Mouse (Mus musculus) liver, adult 2 months (tissue): Measurements from ENCODE around the gene Hoxc8. TPM values are rescaled to one million over a fixed set of nuclear protein-coding genes. Genes with fewer than 3 reads are reported as not detected.

Experiments used
- DNase-seq: peaks from one replicate; pipeline ENCODE4 v3.0.0-alpha.2; 2011; ENCODE audit warnings: low read depth, low spot score; ENCODE audit errors: extremely low read depth
- H3K27ac ChIP-seq: fragments of 200-500 bp; replicated peaks from 2 replicates; pipeline ENCODE4 v1.5.1; 2012; ENCODE audit warnings: low read depth, mild to moderate bottlenecking, control low read depth, inconsistent platforms, low read length; ENCODE audit not compliant: insufficient read depth
- H3K27me3 ChIP-seq: fragments of 200-500 bp; 2 replicates; pipeline ENCODE4 v1.6.1; 2012; ENCODE audit warnings: mild to moderate bottlenecking, moderate library complexity, low read length, inconsistent platforms; ENCODE audit not compliant: control insufficient read depth, insufficient read depth
- H3K36me3 ChIP-seq: fragments of 200-500 bp; 2 replicates; pipeline ENCODE4 v1.6.1; 2012; ENCODE audit warnings: low read length, inconsistent platforms; ENCODE audit not compliant: control insufficient read depth, insufficient read depth
- H3K4me1 ChIP-seq: fragments of 200-500 bp; 2 replicates; pipeline ENCODE4 v1.6.1; 2011; ENCODE audit warnings: low read length; ENCODE audit not compliant: control insufficient read depth, insufficient read depth
- H3K4me3 ChIP-seq: fragments of 200-500 bp; 2 replicates; pipeline ENCODE4 v1.5.1; 2011; ENCODE audit warnings: low read depth, mild to moderate bottlenecking, control low read depth, low read length, moderate library complexity; ENCODE audit not compliant: insufficient read depth
- H3K79me2 ChIP-seq: fragments of 200-500 bp; 2 replicates; pipeline ENCODE4 v1.6.1; 2012; ENCODE audit warnings: inconsistent platforms, mild to moderate bottlenecking, low read length, moderate library complexity; ENCODE audit not compliant: control insufficient read depth, insufficient read depth
- H3K9ac ChIP-seq: fragments of 200-500 bp; 2 replicates; pipeline ENCODE4 v1.6.1; 2012; ENCODE audit warnings: low read depth, mild to moderate bottlenecking, control low read depth, inconsistent platforms, low read length
- CTCF ChIP-seq: fragments of 200-500 bp; IDR thresholded peaks from 2 replicates; pipeline ENCODE4 v1.5.1; 2011; ENCODE audit warnings: low read depth, low read length, control low read depth
- POLR2A ChIP-seq: fragments of 200-500 bp; IDR thresholded peaks from 2 replicates; pipeline ENCODE4 v1.6.1; 2011; ENCODE audit warnings: low read length, control low read depth; ENCODE audit not compliant: insufficient read depth; ENCODE audit errors: extremely low read depth
- WGBS: fragments of 180-500 bp; shearing (Covaris S2); methylation state at CpG from one replicate; pipeline ENCODE4 v1.1.7; 2018; 5-methylcytosine and 5-hydroxymethylcytosine counted together
- polyA plus RNA-seq: library from polyadenylated mRNA; depleted of rRNA; stranded (reverse); fragments of >200 nt; gene quantifications from 2 replicates; pipeline ENCODE4 v1.2.3, GENCODE M21; 2012
- total RNA-seq: library from RNA; depleted of rRNA; stranded (reverse); fragments of >200 nt; gene quantifications from 2 replicates; pipeline ENCODE4 v1.2.3, GENCODE M21; 2014

Hoxc8 gene
- total and polyA plus RNA-seq, 2 experiments: not detected

- WGBS: 0% methylated on average over 1 of the region's 1 CpGs
Measured at GRCm38 (mm10) chr15:102979936-102980335, 10.5 kb upstream of the Hoxc8 start.

GRCm38 (mm10) chr15:102980352-102980751, 10.1 kb upstream of the Hoxc8 start:
- Histone ChIP-seq H3K9ac (no peak overlapping the region), H3K4me1 (no peaks in the 10 kb centered on the region; the same call in 1 of the 2 replicates), H3K27ac (no peak overlapping the region), H3K79me2 (no peaks in the 10 kb centered on the region), H3K4me3 (no peak overlapping the region), H3K27me3 (peaks cover 35% of the 10 kb centered on the region), H3K36me3 (no peaks in the 10 kb centered on the region)
- TF ChIP-seq CTCF (no peak), POLR2A (no peak)
- 6% methylated on average over 11 of the region's 11 CpGs for WGBS
- no peak for DNase-seq

More at GRCm38 (mm10) chr15:102979936-102980335, 10.5 kb upstream of the Hoxc8 start:
- H3K27ac ChIP-seq: no peak overlapping the region
- H3K4me1 ChIP-seq: no peaks in the 10 kb centered on the region; the same call in 1 of the 2 replicates
- no peaks in the 10 kb centered on the region for H3K36me3 ChIP-seq
- no peaks in the 10 kb centered on the region for H3K79me2 ChIP-seq
- H3K4me3 ChIP-seq: no peak overlapping the region
- H3K27me3 ChIP-seq: peaks cover 38% of the 10 kb centered on the region
- TF ChIP-seq POLR2A (no peak), CTCF (no peak)
- no peak for DNase-seq
- no peak overlapping the region for H3K9ac ChIP-seq

- no peak for DNase-seq
- H3K36me3 ChIP-seq: no peaks in the 10 kb centered on the region
- H3K27me3 ChIP-seq: peaks cover 31% of the 10 kb centered on the region
- H3K4me3 ChIP-seq: no peak overlapping the region
- no peaks in the 10 kb centered on the region; the same call in 1 of the 2 replicates for H3K4me1 ChIP-seq
- WGBS: 4% methylated on average over 14 of the region's 14 CpGs
- no peaks in the 10 kb centered on the region for H3K79me2 ChIP-seq
- no peak overlapping the region for H3K9ac ChIP-seq
- TF ChIP-seq POLR2A (no peak), CTCF (no peak)
- no peak overlapping the region for H3K27ac ChIP-seq
Measured at GRCm38 (mm10) chr15:102980912-102981311, 9.5 kb upstream of the Hoxc8 start.

GRCm38 (mm10) chr15:102981379-102982288, 8.8 kb upstream of the Hoxc8 start:
- Histone ChIP-seq H3K27me3 (peaks cover 26% of the 10 kb centered on the region), H3K36me3 (no peaks in the 10 kb centered on the region), H3K4me1 (no peaks in the 10 kb centered on the region; the same call in 1 of the 2 replicates), H3K9ac (no peak overlapping the region), H3K27ac (no peak overlapping the region), H3K79me2 (no peaks in the 10 kb centered on the region), H3K4me3 (peak overlapping the region; percentile 6; the same call in 1 of the 2 replicates)
- TF ChIP-seq CTCF (no peak), POLR2A (no peak)
- DNase-seq: no peak
- WGBS: 2% methylated on average over 88 of the region's 88 CpGs

- no peak overlapping the region for H3K4me3 ChIP-seq
- H3K36me3 ChIP-seq: no peaks in the 10 kb centered on the region
- TF ChIP-seq POLR2A (no peak), CTCF (no peak)
- no peak for DNase-seq
- H3K79me2 ChIP-seq: no peaks in the 10 kb centered on the region
- H3K9ac ChIP-seq: no peak overlapping the region
- no peaks in the 10 kb centered on the region; the same call in 1 of the 2 replicates for H3K4me1 ChIP-seq
- 3% methylated on average over 12 of the region's 12 CpGs for WGBS
- H3K27me3 ChIP-seq: peaks cover 17% of the 10 kb centered on the region
- no peak overlapping the region for H3K27ac ChIP-seq
Measured at GRCm38 (mm10) chr15:102983716-102984115, 6.7 kb upstream of the Hoxc8 start.

GRCm38 (mm10) chr15:102984521-102984920, 5.9 kb upstream of the Hoxc8 start:
- TF ChIP-seq CTCF (no peak), POLR2A (no peak)

More at GRCm38 (mm10) chr15:102984521-102984920, 5.9 kb upstream of the Hoxc8 start:
- Histone ChIP-seq H3K79me2 (no peaks in the 10 kb centered on the region), H3K4me1 (no peaks in the 10 kb centered on the region; the same call in 1 of the 2 replicates), H3K4me3 (no peak overlapping the region), H3K27ac (no peak overlapping the region), H3K9ac (no peak overlapping the region), H3K27me3 (peaks cover 17% of the 10 kb centered on the region), H3K36me3 (no peaks in the 10 kb centered on the region)
- 6% methylated on average over 10 of the region's 10 CpGs for WGBS
- DNase-seq: no peak
